In genomic region chr7:24271191-24271590, GRCm38 (mm10) we compare ENCODE assay signal across 19 mouse cellular contexts. TPM values are rescaled to one million over a fixed set of nuclear protein-coding genes. Genes with fewer than 3 reads are reported as not detected.
DNase-seq lines count a peak whose midpoint lies in the region; ATAC-seq and TF ChIP-seq lines count a peak whose summit lies in the region.
"Had no signal": no experiment of that assay in that cellular context is flagged by ENCODE, and none has a peak within 500 bp of the region (broad histone marks: within the 10 kb centered on the region; RNA-seq: fewer than 3 reads in every experiment).

No protein-coding gene starts in this region.

- no peaks in the 10 kb centered on the region for H3K27me3 ChIP-seq in intestine, embryonic 15.5 days (replicated peaks)
- H3K27me3 ChIP-seq in intestine, embryonic 16.5 days (replicated peaks; ENCODE audit: control insufficient read depth, insufficient read depth, low read length), result no peaks in the 10 kb centered on the region
- H3K27me3 ChIP-seq in lung, embryonic 15.5 days, result no peaks in the 10 kb centered on the region
- H3K27me3 ChIP-seq in lung, postnatal 0 days (replicated peaks; ENCODE audit: insufficient read depth, low read length), result no peaks in the 10 kb centered on the region
- H3K27me3 ChIP-seq in CH12.LX (replicated peaks), result no peaks in the 10 kb centered on the region
- no peaks in the 10 kb centered on the region for H3K27me3 ChIP-seq in embryonic facial prominence, embryonic 10.5 days (replicated peaks; ENCODE audit: low read depth, poor library complexity, severe bottlenecking)
- H3K27me3 ChIP-seq: embryonic facial prominence, embryonic 15.5 days; heart, embryonic 12.5 days had no signal

- no peak for TF ChIP-seq RAD21 in CH12.LX (IDR thresholded peaks at IDR 0.05; ENCODE audit: low read depth, low read length)

- no peak overlapping the region for H3K9ac ChIP-seq in intestine, embryonic 15.5 days
- H3K9ac ChIP-seq in intestine, embryonic 16.5 days (ENCODE audit: low read depth, low read length), result no peak overlapping the region
- H3K9ac ChIP-seq in lung, embryonic 15.5 days, result no peak overlapping the region
- H3K9ac ChIP-seq in lung, postnatal 0 days (replicated peaks; ENCODE audit: low read depth), result no peak overlapping the region
- H3K9ac ChIP-seq in CH12.LX (ENCODE audit: insufficient read depth, low read depth), result no peak overlapping the region

- H3K9me3 ChIP-seq in intestine, embryonic 15.5 days, result no peaks in the 10 kb centered on the region
- no peaks in the 10 kb centered on the region for H3K9me3 ChIP-seq in intestine, embryonic 16.5 days (ENCODE audit: control insufficient read depth, low read length)
- H3K9me3 ChIP-seq in lung, embryonic 15.5 days, result no peaks in the 10 kb centered on the region
- H3K9me3 ChIP-seq in lung, postnatal 0 days (ENCODE audit: low read length), result no peaks in the 10 kb centered on the region
- no peaks in the 10 kb centered on the region for H3K9me3 ChIP-seq in CH12.LX (replicated peaks; ENCODE audit: low read length)
- 0 out of 2 replicates have a peak, but pooled peaks cover 7% of the 10 kb centered on the region for H3K9me3 ChIP-seq in embryonic facial prominence, embryonic 10.5 days
- H3K9me3 ChIP-seq: embryonic facial prominence, embryonic 15.5 days had no signal

- no peak overlapping the region for H3K27ac ChIP-seq in intestine, embryonic 15.5 days
- H3K27ac ChIP-seq in intestine, embryonic 16.5 days (ENCODE audit: low read length), result no peak overlapping the region
- no peak overlapping the region for H3K27ac ChIP-seq in lung, embryonic 15.5 days
- H3K27ac ChIP-seq in lung, postnatal 0 days (ENCODE audit: low read length), result no peak overlapping the region
- H3K27ac ChIP-seq in CH12.LX (ENCODE audit: insufficient read depth, low read depth), result no peak overlapping the region
- no peak overlapping the region for H3K27ac ChIP-seq in embryonic facial prominence, embryonic 10.5 days (replicated peaks)
- H3K27ac ChIP-seq: macrophage had no signal

- H3K4me1 ChIP-seq in intestine, embryonic 15.5 days (replicated peaks), result no peaks in the 10 kb centered on the region
- H3K4me1 ChIP-seq in intestine, embryonic 16.5 days (ENCODE audit: control insufficient read depth, insufficient read depth, low read length), result peaks cover 4% of the 10 kb centered on the region; the same call in 1 of the 2 replicates
- 0 out of 2 replicates have a peak, but pooled peaks cover 3% of the 10 kb centered on the region for H3K4me1 ChIP-seq in lung, embryonic 15.5 days
- H3K4me1 ChIP-seq in lung, postnatal 0 days (ENCODE audit: insufficient read depth, low read depth, low read length), result peaks cover 3% of the 10 kb centered on the region; the same call in 1 of the 2 replicates
- peaks cover 8 to 16% of the 10 kb centered on the region in 2 experiments for H3K4me1 ChIP-seq in CH12.LX (ENCODE audit: control insufficient read depth in 1 of 2, insufficient read depth in 2 of 2)
- H3K4me1 ChIP-seq in embryonic facial prominence, embryonic 10.5 days, result peaks cover 5% of the 10 kb centered on the region

- H3K4me2 ChIP-seq in intestine, embryonic 15.5 days (replicated peaks), result 0 out of 2 replicates have a peak overlapping the region, but pooled peaks have one; percentile 22
- H3K4me2 ChIP-seq in intestine, embryonic 16.5 days (ENCODE audit: low read depth, low read length), result no peak overlapping the region
- no peak overlapping the region for H3K4me2 ChIP-seq in lung, embryonic 15.5 days
- no peak overlapping the region for H3K4me2 ChIP-seq in lung, postnatal 0 days (replicated peaks; ENCODE audit: low read depth, low read length)
- peak overlapping the region; percentile 11; the same call in 1 of the 2 replicates for H3K4me2 ChIP-seq in CH12.LX (ENCODE audit: insufficient read depth, low read depth, poor library complexity, severe bottlenecking)

- no peak for TF ChIP-seq EP300 in lung, postnatal 0 days (IDR thresholded peaks at IDR 0.05)
- TF ChIP-seq EP300 in CH12.LX (IDR thresholded peaks at IDR 0.05; ENCODE audit: low read length), result no peak

- H3K36me3 ChIP-seq in intestine, embryonic 15.5 days, result 0 out of 2 replicates have a peak, but pooled peaks cover 10% of the 10 kb centered on the region
- H3K36me3 ChIP-seq in intestine, embryonic 16.5 days (ENCODE audit: control insufficient read depth, insufficient read depth, low read length), result peaks cover 5% of the 10 kb centered on the region; the same call in 1 of the 2 replicates
- H3K36me3 ChIP-seq in lung, embryonic 15.5 days, result peaks cover 22% of the 10 kb centered on the region
- H3K36me3 ChIP-seq in lung, postnatal 0 days (ENCODE audit: insufficient read depth, low read length), result peaks cover 7% of the 10 kb centered on the region; the same call in 1 of the 2 replicates
- H3K36me3 ChIP-seq in CH12.LX (replicated peaks in 1 of 2; ENCODE audit: control insufficient read depth in 1 of 2, insufficient read depth in 1 of 2, low read length in 1 of 2), result no peaks in the 10 kb centered on the region
- peaks cover 35% of the 10 kb centered on the region for H3K36me3 ChIP-seq in embryonic facial prominence, embryonic 10.5 days (replicated peaks)

- no peak for TF ChIP-seq POLR2A in CH12.LX (IDR thresholded peaks at IDR 0.05; ENCODE audit: low read depth, low read length)

- ATAC-seq in intestine, embryonic 15.5 days, result no peak
- ATAC-seq in intestine, embryonic 16.5 days, result no peak
- ATAC-seq in lung, embryonic 15.5 days (ENCODE audit: borderline replicate concordance, extremely low read depth, low FRiP score, low TSS enrichment), result no peak
- ATAC-seq in lung, postnatal 0 days, result no peak

- 97% methylated on average over 6 of the region's 6 CpGs for WGBS in intestine, embryonic 15.5 days
- WGBS in intestine, embryonic 16.5 days, result 90% methylated on average over 6 of the region's 6 CpGs
- WGBS in lung, embryonic 15.5 days, result 93% methylated on average over 6 of the region's 6 CpGs
- WGBS in lung, postnatal 0 days, result 87% methylated on average over 6 of the region's 6 CpGs
- 96% methylated on average over 6 of the region's 6 CpGs for WGBS in embryonic facial prominence, embryonic 10.5 days

- no peaks in the 10 kb centered on the region for H3K79me2 ChIP-seq in CH12.LX (replicated peaks; ENCODE audit: control insufficient read depth, extremely low read depth, insufficient read depth, poor library complexity, severe bottlenecking)

- no peak overlapping the region for H3K4me3 ChIP-seq in intestine, embryonic 15.5 days (replicated peaks)
- no peak overlapping the region for H3K4me3 ChIP-seq in intestine, embryonic 16.5 days (ENCODE audit: low read length)
- H3K4me3 ChIP-seq in lung, embryonic 15.5 days, result peak overlapping the region; percentile 66; the same call in 1 of the 2 replicates
- H3K4me3 ChIP-seq in lung, postnatal 0 days (ENCODE audit: low read depth, low read length), result no peak overlapping the region
- H3K4me3 ChIP-seq in CH12.LX (replicated peaks in 1 of 3; ENCODE audit: low read depth in 2 of 3, low read length in 2 of 3, poor library complexity in 1 of 3), result no peak overlapping the region
- 0 out of 2 replicates have a peak overlapping the region, but pooled peaks have one; percentile 64 for H3K4me3 ChIP-seq in embryonic facial prominence, embryonic 10.5 days

- TF ChIP-seq CTCF in lung, postnatal 0 days (IDR thresholded peaks at IDR 0.05), result no peak
- no peak for TF ChIP-seq CTCF in CH12.LX (conservative IDR thresholded peaks at IDR 0.05 in 1 of 2, IDR thresholded peaks at IDR 0.05 in 1 of 2; ENCODE audit: low read depth in 2 of 2, low read length in 2 of 2)

- in situ Hi-C loops in CH12.LX (cut with MboI; ENCODE audit: low pct_ligation_motif_present, low pct_unique_long_range_greater_than_20kb, low sequenced_read_pairs), result no loop called here

- dilution Hi-C loops in CH12.LX (cut with MboI; ENCODE audit: extremely low pct_ligation_motif_present, extremely low pct_unique_long_range_greater_than_20kb, low sequenced_read_pairs), result no loop called here

- no peak for DNase-seq in lung, postnatal 0 days (ENCODE audit: low spot score)
- peak; percentile 45 for DNase-seq in CH12.LX (ENCODE audit: extremely low read depth)
- DNase-seq in embryonic facial prominence, embryonic 10.5 days (ENCODE audit: low spot score), result no peak
- DNase-seq in urinary bladder, postnatal 14 days (ENCODE audit: low spot score), result no peak
- DNase-seq: adrenal gland, adult 2 months; cerebellum, adult 2 months; gastrocnemius, adult 2 months; kidney, postnatal 10 days; layer of hippocampus, postnatal 36 days; liver; lung, adult 18-20 months; right cerebral cortex, adult 18-20 months; thymus, postnatal 36 days had no signal

RNA-seq across cellular contexts. Expression of gene Zfp93, which starts 1.0 kb away (rescaled TPM):
- polyA plus RNA-seq in intestine, embryonic 15.5 days (2015; fragmentation: Nextera tagmentation; extraction: Ambion mirVana), result 5.4 and 6.1 TPM in 2 replicates
- 5.4 and 6.8 TPM in 2 replicates for polyA plus RNA-seq in intestine, embryonic 16.5 days (2015; fragmentation: Nextera tagmentation; extraction: Ambion mirVana)
- polyA plus RNA-seq in lung, embryonic 15.5 days (2015; fragmentation: Nextera tagmentation; extraction: Ambion mirVana), result 8.7 and 9.3 TPM in 2 replicates
- polyA plus RNA-seq in lung, postnatal 0 days (2015; fragmentation: Nextera tagmentation; extraction: Ambion mirVana), result 4.4 and 5.3 TPM in 2 replicates
- total RNA-seq in CH12.LX (2012; rRNA removed) (0.17 and 0.21 TPM in 2 replicates), CH12.LX (2014; rRNA removed) (0.28 and 0.30 TPM in 2 replicates)
- polyA plus RNA-seq in CH12.LX (2012; ENCODE audit: insufficient read length, low read depth), result 0.11 and 0.15 TPM in 2 replicates
- polyA plus RNA-seq in embryonic facial prominence, embryonic 10.5 days (2016; fragmentation: Nextera tagmentation; extraction: Ambion mirVana), result 8.2 and 8.6 TPM in 2 replicates

RNA-seq across cellular contexts. Expression of gene Zfp108, which starts 16.6 kb away (rescaled TPM):
- 2.8 and 3.1 TPM in 2 replicates for polyA plus RNA-seq in intestine, embryonic 15.5 days (2015; fragmentation: Nextera tagmentation; extraction: Ambion mirVana)
- 2.4 and 2.9 TPM in 2 replicates for polyA plus RNA-seq in intestine, embryonic 16.5 days (2015; fragmentation: Nextera tagmentation; extraction: Ambion mirVana)
- 3.8 and 3.9 TPM in 2 replicates for polyA plus RNA-seq in lung, embryonic 15.5 days (2015; fragmentation: Nextera tagmentation; extraction: Ambion mirVana)
- 2.2 and 2.4 TPM in 2 replicates for polyA plus RNA-seq in lung, postnatal 0 days (2015; fragmentation: Nextera tagmentation; extraction: Ambion mirVana)
- not detected in 2 replicates for total RNA-seq in CH12.LX (2012; rRNA removed)
- not detected in 2 replicates for total RNA-seq in CH12.LX (2014; rRNA removed)
- not detected in 2 replicates for polyA plus RNA-seq in CH12.LX (2012; ENCODE audit: insufficient read length, low read depth)
- polyA plus RNA-seq in embryonic facial prominence, embryonic 10.5 days (2016; fragmentation: Nextera tagmentation; extraction: Ambion mirVana), result 2.4 and 3.1 TPM in 2 replicates

RNA-seq across cellular contexts. Expression of gene Zfp61, which starts 29.8 kb away (rescaled TPM):
- polyA plus RNA-seq in intestine, embryonic 15.5 days (2015; fragmentation: Nextera tagmentation; extraction: Ambion mirVana), result 23.6 and 24.6 TPM in 2 replicates
- 18.7 and 21.7 TPM in 2 replicates for polyA plus RNA-seq in intestine, embryonic 16.5 days (2015; fragmentation: Nextera tagmentation; extraction: Ambion mirVana)
- 36.2 and 37.9 TPM in 2 replicates for polyA plus RNA-seq in lung, embryonic 15.5 days (2015; fragmentation: Nextera tagmentation; extraction: Ambion mirVana)
- 15.7 and 16.7 TPM in 2 replicates for polyA plus RNA-seq in lung, postnatal 0 days (2015; fragmentation: Nextera tagmentation; extraction: Ambion mirVana)
- total RNA-seq in CH12.LX (2012; rRNA removed), result 1.4 and 3.3 TPM in 2 replicates
- total RNA-seq in CH12.LX (2014; rRNA removed), result 3.2 and 3.8 TPM in 2 replicates
- polyA plus RNA-seq in CH12.LX (2012; ENCODE audit: insufficient read length, low read depth), result 2.0 and 2.3 TPM in 2 replicates
- 46.4 and 47.7 TPM in 2 replicates for polyA plus RNA-seq in embryonic facial prominence, embryonic 10.5 days (2016; fragmentation: Nextera tagmentation; extraction: Ambion mirVana)

RNA-seq across cellular contexts. Expression of gene Zfp109, which starts 33.8 kb away (rescaled TPM):
- 4.3 and 4.5 TPM in 2 replicates for polyA plus RNA-seq in intestine, embryonic 15.5 days (2015; fragmentation: Nextera tagmentation; extraction: Ambion mirVana)
- 3.7 TPM in 2 replicates for polyA plus RNA-seq in intestine, embryonic 16.5 days (2015; fragmentation: Nextera tagmentation; extraction: Ambion mirVana)
- polyA plus RNA-seq in lung, embryonic 15.5 days (2015; fragmentation: Nextera tagmentation; extraction: Ambion mirVana), result 5.1 and 6.5 TPM in 2 replicates
- 1.2 and 1.7 TPM in 2 replicates for polyA plus RNA-seq in lung, postnatal 0 days (2015; fragmentation: Nextera tagmentation; extraction: Ambion mirVana)
- total RNA-seq in CH12.LX (2012; rRNA removed) (not detected in 2 replicates), CH12.LX (2014; rRNA removed) (not detected in 2 replicates)
- polyA plus RNA-seq in CH12.LX (2012; ENCODE audit: insufficient read length, low read depth), result not detected in 2 replicates
- 5.7 and 6.7 TPM in 2 replicates for polyA plus RNA-seq in embryonic facial prominence, embryonic 10.5 days (2016; fragmentation: Nextera tagmentation; extraction: Ambion mirVana)

RNA-seq across cellular contexts. Expression of gene Zfp94, which starts 45.3 kb away (rescaled TPM):
- 6.0 and 7.5 TPM in 2 replicates for polyA plus RNA-seq in intestine, embryonic 15.5 days (2015; fragmentation: Nextera tagmentation; extraction: Ambion mirVana)
- 6.0 and 7.3 TPM in 2 replicates for polyA plus RNA-seq in intestine, embryonic 16.5 days (2015; fragmentation: Nextera tagmentation; extraction: Ambion mirVana)
- polyA plus RNA-seq in lung, embryonic 15.5 days (2015; fragmentation: Nextera tagmentation; extraction: Ambion mirVana), result 10.3 and 10.4 TPM in 2 replicates
- 5.2 and 5.7 TPM in 2 replicates for polyA plus RNA-seq in lung, postnatal 0 days (2015; fragmentation: Nextera tagmentation; extraction: Ambion mirVana)
- 6.0 and 6.7 TPM in 2 replicates for total RNA-seq in CH12.LX (2012; rRNA removed)
- total RNA-seq in CH12.LX (2014; rRNA removed), result 4.5 and 5.8 TPM in 2 replicates
- polyA plus RNA-seq in CH12.LX (2012; ENCODE audit: insufficient read length, low read depth), result 3.3 and 4.7 TPM in 2 replicates
- polyA plus RNA-seq in embryonic facial prominence, embryonic 10.5 days (2016; fragmentation: Nextera tagmentation; extraction: Ambion mirVana), result 13.8 and 13.9 TPM in 2 replicates

Comparison
In these comparisons a context has a peak if more than half of its experiments do, and no peak if none do; other contexts are left out.
1. H3K4me2 ChIP-seq: peak in intestine, embryonic 15.5 days (single experiment) and CH12.LX (single experiment); none in intestine, embryonic 16.5 days (single experiment), lung, embryonic 15.5 days (single experiment) and lung, postnatal 0 days (single experiment).
2. H3K4me3 ChIP-seq: peak in lung, embryonic 15.5 days (single experiment) and embryonic facial prominence, embryonic 10.5 days (single experiment); none in intestine, embryonic 15.5 days (single experiment), intestine, embryonic 16.5 days (single experiment), lung, postnatal 0 days (single experiment) and CH12.LX (0 of 3).